Mouse (Mus musculus) MN1 (cell line): ENCODE results near the gene Arfgef3.
"Not testable (repeated sequence)": the region's sequence is repeated elsewhere in the genome, so short reads cannot be mapped to it uniquely, and the experiment has no call there.

Experiments
- DNase-seq: peaks from one replicate; pipeline ENCODE4 v3.0.0-alpha.2; 2016; ENCODE audit warnings: low spot score

Arfgef3 gene

DNA sequence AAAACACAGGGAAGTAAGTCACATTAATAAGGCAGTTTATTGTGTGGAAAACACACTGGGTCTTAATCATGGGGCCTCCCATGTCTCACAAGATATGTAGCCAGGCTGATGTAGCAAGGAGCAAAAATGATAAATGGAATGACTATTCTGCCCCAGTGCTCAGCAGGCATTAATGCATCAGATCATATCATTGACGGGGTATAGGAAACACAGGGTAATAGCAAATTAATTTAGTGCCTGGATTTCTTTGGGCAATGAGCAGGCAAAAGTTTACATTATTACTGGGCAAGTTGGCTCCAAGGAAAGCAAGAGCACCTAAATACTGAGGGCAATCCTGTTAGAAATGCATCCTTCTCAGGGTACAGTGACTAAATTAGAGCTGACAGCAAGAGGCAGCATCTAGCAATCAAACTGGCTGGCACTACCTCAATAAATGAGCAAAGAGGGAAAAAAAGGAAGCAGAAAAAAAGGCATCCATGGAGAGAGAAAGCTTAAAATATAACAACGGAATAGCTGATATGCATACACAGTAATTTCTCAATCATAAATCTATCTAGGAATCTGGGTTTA is 62.3 kb downstream of the Arfgef3 start:
- no peak for DNase-seq

DNA sequence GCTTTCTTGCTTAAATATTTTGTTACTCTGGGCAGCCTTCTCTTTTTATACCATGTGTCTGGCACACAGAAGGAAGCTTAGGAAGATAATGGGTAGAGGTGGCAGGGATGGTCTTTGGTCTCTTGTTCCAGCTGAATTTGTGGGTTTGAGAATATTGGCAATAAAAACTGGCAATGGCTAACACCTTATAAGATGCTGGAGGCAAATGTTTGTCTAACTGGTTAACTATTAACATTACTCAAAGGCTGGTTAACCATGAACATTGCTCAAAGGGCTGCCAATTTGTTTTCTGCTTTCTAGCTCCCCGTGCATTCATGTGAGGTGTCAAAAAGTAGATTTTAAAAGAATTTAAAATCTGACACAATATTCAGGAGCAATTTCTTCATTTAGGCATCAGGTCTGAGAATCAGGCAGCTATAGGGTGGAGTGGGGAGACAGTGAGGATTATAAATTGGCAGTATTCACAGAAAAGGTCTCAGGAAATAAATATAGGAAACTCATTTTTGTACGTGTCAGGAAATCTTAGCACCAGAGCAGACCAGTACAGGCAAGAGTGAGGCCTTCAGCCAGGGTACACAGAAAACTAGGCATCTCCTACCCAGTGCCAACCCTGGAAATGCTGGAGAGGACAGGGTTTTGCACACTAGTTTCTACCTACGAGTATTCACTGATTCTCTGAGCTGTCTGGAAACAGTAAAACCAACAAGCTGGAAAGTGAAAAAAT is 62.9 kb downstream of the Arfgef3 start:
- DNase-seq: no peak

DNA sequence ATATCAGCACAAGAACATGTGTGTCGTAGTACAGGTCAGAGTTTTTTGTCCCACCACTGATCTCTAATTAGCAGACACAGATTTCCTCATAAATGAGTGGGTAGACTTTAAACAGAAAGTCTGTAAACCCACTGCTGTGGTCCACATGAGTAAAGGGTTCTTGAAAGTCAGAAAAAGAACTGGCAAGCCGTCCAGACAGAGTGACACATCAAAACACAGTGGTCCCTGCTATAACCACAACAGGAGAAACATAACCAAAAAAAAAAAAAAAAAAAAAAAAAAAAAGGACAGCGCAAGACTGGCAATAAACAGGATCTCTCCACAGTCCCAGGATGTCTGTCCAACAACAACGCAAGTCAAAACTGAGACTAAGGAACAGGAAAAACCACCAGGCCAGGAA is 64.9 kb downstream of the Arfgef3 start:
- no peak for DNase-seq

DNA sequence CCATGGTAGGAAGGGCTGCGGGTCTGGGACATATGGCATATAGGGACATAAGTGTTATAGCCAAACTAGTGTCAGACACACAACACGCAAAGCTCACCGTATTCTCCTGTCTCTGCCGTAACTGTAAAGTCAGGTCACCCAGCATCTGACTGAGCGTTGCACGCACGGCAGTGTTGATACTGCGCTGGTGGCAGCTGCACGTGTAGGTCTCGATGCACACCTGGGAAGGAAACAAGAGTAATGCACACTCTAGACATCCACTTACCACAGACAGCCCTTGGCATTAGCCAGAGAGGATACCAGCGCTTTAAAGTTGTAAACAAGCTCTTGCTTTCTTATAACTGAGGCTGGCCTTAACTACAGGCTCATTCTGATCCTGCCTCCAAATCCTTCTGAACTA is 79.0 kb downstream of the Arfgef3 start:
- DNase-seq: no peak

DNA sequence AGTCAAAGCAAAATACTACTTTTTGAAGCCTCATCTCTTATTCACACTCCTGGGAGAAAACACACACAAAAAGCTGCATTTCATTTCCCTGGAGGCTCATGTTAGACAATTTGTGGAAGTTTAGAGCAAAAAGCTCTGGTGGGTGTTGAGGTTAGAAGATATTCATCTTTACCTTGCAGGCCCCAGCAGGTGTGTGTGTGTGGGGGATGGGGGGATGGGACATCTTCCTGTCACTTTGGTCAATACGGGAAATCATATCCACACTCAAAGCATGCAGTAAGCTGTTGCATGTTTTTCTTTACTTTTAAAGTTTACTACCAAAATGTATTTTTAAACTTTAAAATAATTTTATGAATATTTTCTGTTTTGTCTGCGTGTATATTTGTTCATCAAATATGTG is 79.7 kb downstream of the Arfgef3 start:
- DNase-seq: no peak

DNA sequence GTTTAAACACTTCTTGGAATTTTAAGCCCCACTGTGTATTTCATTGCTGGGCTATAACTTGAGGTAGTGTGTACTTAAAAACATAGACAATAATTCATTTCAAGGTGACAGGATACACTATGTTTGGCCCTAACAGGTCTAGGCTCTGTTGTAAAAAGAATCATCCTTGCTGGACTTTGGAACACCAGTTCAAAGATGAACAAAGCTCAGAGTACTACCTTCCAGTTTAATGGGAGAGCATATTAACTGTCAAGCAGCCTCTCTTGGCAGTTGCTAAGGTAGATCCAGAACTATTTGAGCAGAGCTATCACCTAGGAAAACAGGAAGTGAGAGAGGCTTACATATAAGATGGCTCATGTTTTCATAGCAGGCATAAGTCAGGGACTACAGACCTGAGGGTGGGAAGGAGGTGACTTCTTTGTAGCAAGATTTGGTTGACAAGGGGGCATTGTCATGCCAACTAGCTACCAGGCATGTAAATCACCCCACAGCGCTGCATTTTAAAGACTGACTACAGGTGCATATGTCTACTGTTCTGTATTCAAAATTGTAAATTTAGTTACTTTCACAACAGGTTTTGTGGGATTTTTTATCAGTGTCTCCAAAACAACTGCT is 82.0 kb downstream of the Arfgef3 start:
- no peak for DNase-seq

DNA sequence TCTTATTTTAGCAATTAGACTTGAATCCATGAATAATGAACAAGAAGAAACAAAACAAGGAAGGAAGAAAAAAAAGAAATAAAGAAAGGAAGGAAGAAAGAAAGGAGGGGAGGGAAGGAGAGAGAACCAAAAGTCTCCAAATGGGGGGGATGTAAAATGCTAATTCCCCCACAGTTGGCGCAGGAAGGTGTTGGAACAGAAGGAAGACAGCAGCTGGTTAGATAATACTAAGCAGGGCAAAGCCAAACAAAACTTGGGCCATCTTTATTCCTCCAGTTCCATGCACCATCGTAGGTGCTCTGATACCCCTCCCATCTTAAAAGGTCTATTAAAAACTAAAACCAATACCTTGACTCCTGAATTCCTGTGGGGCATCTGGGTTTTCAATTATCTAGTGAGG is 82.8 kb downstream of the Arfgef3 start:
- DNase-seq: no peak

DNA sequence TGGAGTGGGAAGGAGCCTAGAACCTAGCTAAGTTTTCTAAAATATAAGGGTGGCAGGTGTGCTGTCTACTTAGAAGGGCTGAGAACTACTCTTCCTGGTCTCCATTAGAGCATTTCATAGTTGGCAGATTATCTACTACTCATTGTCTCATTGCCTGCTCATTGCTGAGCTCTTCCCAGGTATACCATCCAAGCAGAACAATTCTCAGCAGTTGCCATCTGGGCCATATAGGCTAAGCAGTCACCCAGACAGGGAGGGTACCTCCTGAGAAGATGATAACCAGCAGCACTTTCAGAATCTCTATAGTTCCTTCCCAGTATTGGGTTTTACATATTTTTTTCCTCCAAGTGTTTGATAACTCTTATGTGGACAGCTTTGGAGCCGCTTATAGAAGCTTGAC is 86.2 kb downstream of the Arfgef3 start:
- DNase-seq: no peak

DNA sequence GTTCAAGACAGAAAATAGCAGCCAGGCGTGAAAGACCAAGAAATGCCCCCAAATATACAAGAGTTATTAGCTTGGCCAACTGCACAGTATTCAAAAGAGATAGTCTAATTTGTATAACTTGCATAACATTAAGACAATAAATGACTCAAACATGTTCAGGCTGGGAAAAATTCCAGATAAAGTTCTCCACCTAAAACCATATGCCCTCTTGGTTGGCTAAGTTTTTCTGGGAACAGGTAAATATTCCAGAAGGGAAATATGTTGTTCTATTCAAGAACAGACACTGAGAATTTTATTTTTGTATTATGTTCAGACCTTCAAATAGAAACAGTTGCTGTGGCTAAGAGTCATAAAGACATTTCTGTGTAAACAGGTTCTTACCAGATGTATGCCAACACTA is 96.7 kb downstream of the Arfgef3 start:
- DNase-seq: no peak

DNA sequence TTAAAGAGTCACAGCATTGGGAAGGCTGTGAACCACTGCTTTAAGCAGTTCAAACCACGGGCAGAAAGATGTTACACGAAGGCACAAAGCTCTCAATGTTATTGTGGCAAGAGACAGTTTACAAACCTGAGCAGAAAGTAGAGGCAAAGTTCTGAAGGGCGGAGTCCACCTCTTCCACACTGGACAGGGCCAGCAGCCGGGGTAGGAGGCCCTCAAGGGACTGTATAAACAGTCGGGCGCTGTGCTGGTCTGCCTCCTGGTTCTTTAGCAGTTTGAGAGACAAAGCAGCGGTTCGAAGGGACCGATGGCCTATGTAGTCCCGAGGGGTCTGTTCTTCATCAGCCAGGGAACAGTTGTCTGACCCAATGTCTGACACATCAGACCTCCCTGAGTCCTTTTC is 97.7 kb downstream of the Arfgef3 start:
- no peak for DNase-seq

DNA sequence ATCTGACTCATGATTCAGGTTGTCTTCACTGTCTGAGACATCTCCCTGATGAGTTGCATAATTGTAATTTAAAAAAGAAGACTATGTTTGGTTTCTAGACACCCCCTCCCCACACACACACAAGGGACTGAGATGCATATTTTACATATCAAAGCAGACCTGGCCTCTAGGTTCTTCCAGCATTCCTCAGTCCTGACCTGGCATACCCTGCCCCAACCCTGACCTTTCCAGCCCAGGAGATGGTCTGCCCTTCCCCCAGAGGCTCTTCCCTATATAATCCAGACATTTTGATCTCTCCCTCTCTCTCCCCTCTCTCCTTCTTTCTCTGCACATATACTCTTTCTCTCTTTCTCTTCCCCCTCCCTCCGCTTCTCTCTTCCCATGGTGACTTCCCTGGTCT is 99.4 kb downstream of the Arfgef3 start:
- DNase-seq: no peak

DNA sequence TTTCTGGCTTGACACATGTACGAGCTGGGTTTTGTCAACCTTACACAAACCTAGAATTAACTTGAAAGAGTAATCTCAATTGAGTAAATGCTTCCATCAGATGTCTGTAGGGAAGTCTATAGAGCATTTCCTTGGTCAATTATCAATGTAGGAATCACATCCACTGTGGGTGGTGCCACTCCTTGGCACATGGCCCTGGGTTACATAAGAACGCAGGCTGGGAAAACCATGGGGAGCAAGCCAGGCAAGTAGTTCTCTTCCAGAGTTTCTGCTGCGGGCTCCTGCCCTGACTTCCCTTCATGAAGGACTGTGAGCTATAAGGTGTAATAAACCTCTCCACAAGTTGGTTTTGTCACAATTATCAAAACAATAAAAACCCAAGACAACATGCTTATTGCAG is 100.2 kb downstream of the Arfgef3 start:
- DNase-seq: no peak

DNA sequence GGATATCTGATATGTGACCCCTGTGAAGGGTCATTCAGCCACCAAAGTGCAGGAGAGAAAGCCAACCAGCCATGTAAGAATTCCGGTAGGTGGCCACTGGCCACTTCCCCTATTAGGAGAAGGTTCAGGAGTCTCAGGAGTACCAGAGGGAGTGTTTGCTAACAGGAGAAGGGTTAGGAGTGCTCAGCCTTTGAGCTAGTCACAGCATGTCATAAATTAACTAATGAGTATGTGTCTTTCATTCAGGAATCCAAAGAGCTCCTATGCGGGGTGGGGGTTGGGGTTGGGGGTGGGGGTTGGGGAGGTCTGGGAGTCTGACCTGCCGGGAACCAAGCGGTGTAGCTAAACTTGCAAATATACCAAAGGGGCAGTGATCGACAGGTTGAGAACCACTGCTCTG is 100.9 kb downstream of the Arfgef3 start:
- no peak for DNase-seq

DNA sequence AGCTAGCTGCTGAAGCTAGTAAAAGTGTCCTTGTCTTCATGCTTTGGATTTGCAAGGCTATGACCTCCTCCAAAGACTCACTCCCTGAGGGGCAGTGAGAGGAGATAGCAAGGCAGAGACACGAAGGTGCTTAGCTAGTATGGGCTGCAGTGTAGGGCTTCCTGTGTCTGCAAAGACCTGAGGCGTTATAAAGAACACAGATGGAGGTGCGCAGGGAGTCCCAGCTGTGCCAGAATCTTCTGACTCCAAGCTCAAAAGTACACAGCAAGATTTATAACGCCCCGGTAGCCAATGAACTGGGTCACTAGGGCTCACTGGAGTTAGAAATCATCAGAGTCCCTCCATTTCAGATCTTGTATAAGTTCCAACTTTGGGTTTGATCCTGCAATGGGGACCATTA is 103.2 kb downstream of the Arfgef3 start:
- DNase-seq: no peak

DNA sequence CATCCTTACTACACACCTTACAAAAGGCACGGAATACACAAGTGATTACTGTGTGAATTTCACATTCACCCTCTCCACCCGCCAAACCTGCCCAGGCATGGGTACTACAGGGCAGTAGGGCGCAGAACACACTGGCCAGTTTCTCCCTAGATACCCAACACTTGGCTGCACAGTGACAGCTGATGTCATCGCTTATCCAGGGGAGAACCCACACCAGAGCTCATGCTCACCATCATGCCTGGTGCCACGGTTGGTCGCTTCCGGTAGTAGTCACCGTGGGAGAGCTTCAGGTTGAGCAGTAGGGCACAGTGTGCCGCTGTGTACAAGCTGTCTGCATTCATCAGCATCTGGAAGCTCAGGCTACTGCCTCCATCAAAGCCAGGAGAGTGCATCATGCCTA is 108.3 kb downstream of the Arfgef3 start:
- DNase-seq: no peak

DNA sequence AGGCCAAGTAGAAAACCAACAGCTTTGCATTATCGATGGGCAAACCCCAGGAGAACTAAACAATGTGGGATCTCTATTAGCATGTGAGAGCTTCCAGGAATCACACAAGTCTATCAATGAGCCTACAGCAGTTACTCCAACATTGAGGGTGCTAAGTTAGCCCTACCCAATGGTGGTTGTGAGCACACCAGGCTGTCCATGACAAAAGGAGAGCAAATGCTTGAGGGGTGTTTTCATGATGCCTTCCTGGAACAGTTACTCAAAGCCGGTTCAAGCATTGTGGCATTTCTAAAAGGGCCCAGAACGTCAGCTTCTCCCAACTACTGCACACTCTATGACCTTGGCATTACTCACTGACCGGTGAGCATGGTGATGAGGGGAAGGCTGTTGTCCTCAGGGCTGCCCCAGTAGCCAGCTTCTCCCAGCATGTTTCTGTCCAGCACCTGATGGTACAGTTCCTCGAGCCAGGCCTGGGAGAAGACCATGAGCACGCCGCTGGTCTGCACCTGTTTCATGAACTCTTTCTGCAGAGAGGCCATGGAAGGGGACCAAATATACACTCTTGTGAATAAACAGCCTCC is 109.3 kb downstream of the Arfgef3 start:
- DNase-seq: no peak

DNA sequence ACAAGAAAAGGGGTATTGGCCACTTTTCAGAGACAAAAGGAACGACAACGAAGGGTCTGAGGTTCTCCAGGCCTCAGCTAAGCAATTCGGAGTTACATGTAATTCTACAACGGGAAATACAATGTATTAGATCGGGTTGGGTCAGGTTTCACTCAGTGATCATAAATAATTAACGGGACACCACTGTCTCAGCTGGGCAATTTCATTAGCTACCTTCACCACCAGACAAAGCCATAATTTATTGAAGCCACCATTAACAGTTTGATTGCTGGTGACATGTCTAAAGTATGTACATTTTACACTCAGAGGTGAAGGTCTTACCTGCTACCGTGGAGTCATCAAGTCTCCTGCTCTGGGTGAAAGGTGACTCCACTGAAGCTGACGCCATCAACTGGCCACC is 113.3 kb downstream of the Arfgef3 start:
- DNase-seq: no peak

DNA sequence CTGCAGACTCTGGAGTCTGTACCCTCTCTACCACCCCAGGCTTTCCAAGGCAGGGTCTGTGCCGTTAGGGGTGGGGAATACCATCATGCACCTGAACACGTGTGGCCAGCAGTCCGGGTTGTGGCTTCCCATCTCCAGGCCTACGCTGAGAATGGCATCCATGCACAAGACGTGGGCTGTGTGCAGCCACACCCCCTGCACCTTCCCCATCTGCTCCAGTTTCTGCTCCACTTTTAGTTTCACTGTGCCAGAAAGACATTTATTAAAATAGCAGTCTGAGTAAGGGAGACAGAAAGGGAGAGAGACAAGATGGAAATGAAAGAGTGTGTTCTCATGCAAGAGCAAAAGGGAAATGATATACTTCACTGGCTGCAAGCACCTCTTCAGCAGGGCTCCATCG is 116.2 kb downstream of the Arfgef3 start:
- DNase-seq: no peak

DNA sequence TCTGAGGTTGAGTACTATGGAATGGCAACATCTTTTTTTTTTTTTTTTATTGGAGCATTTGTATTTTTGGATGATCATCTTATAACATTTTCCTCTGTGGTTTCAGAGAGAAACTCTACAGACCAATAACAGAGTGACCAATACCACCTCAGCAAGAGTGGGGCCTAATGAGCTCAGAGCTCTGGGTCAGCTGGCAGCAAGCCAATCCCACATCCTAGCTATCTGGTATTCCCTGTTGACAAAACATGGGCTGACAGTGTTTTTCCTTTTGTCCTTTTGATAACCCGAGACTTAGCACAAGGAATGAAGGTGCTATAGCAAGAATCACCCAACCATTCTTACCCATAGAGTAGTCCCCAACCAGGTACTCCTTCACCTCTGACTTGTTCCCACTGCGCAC is 131.0 kb downstream of the Arfgef3 start:
- DNase-seq: peak; percentile 14

DNA sequence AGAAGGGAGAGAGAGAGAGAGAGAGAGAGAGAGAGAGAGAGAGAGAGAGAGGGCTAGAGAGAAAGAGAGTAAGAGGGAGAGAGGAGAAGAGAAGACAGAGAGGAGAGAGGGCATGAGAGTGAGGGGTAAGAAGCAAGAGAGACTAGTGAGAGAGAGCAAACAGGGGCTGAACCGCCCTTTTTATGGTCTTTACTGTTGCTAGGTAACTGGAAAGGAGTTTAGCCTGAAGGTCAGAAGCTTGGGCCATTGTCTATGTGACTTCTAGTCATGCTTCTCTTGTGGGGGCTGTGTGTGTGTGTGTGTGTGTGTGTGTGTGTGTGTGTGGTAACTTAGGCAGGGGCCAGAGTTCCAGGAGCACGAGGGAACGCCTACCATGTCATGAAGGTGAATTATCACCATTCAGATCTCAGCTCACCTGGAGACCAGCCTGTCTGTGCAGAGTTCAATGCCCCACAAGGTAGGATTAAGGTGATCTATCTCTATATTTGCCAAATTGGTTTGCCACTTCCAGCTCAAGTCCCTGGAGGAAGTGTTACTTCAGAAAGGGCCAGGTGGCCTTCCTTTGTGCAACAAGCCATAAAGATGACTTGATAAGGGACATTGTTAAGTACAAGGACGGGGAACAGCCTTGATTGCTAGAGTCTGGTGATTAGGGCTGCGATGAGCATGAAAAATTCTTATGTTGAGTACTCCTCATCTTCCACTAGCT is 138.8 kb downstream of the Arfgef3 start:
- DNase-seq: not testable (repeated sequence)

DNA sequence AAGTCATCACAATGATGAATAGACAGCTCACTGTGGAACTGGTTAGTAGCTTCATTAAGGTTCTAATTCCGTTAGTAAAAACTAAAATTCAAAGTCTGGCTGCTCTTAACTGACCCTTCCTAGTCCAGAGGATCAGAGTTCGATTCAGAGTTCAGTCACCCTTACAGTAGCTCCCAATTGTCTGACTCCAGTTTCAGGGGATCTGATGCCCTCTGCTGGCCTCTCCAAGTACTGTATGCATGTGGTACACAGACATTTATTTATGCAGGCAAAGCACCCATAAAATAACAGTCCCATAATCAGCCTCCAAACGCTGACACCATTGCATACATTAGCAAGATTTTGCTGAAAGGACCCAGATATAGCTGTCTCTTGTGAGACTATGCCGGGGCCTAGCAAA is 141.7 kb downstream of the Arfgef3 start:
- peak; percentile 60 for DNase-seq

DNA sequence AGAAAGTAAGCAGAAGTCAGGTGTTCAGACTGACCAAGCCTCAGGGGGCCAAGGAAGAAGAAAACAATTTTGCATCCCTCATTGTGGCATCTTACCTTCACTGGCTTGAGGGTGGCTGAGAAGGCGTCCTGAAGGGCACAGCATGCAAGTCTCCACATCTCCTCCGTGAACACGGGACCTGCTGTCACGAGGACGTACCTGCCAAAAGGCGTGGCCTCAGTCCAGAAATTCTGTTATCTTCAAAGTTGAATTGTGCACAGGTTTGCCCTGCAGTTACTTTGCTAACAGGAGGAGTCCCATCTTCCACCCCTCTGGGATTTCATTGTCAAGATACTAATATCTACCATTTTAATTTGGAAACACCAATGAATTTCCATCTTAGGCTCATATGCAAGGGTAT is 146.1 kb downstream of the Arfgef3 start:
- no peak for DNase-seq

DNA sequence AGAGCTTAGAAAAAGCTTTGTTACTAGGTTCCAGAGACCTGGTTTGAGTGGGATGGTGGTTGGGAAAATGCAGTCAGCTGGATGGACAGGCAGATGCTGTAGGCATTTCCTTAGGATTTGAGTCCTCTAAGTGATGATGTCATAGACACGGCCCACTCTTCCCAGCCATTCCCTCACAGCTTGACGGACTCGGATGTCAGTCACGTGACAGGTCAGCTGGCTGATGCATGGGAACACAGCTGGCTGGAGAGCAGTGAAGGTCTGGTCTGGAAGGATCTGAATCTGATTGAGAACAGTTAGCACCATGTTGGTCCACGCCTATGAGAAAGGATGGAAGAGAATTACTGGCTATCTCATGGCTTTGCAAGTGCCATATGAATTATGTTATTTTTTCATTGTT is 154.3 kb downstream of the Arfgef3 start:
- no peak for DNase-seq
